Mouse (Mus musculus) testis, adult 2 months (tissue): ENCODE measurements at regions not wholly inside any gene's neighbourhood (a gene's known extent, or its start where the extent isn't known, plus 50 kb on each side); places are given as distances from the start of the nearest gene placed in this dataset.
"Not testable (repeated sequence)": the region's sequence is repeated elsewhere in the genome, so short reads cannot be mapped to it uniquely, and the experiment has no call there.

Experiments
- H3K27ac ChIP-seq: fragments of 200-500 bp; 2 replicates; pipeline ENCODE4 v1.5.1; 2012; ENCODE audit warnings: low read depth, low read length; ENCODE audit not compliant: control insufficient read depth, insufficient read depth
- H3K27me3 ChIP-seq: fragments of 200-500 bp; 2 replicates; pipeline ENCODE4 v1.6.1; 2012; ENCODE audit warnings: mild to moderate bottlenecking, low read length, moderate library complexity; ENCODE audit not compliant: control insufficient read depth, insufficient read depth
- H3K36me3 ChIP-seq: fragments of 200-500 bp; 2 replicates; pipeline ENCODE4 v1.6.1; 2012; ENCODE audit warnings: mild to moderate bottlenecking, low read length; ENCODE audit not compliant: control insufficient read depth, insufficient read depth
- H3K4me1 ChIP-seq: fragments of 200-500 bp; 2 replicates; pipeline ENCODE4 v1.6.1; 2012; ENCODE audit warnings: low read length; ENCODE audit not compliant: control insufficient read depth, insufficient read depth
- H3K4me3 ChIP-seq: fragments of 200-500 bp; 2 replicates; pipeline ENCODE4 v1.5.1; 2012; ENCODE audit warnings: low read depth, mild to moderate bottlenecking, low read length, moderate library complexity, mixed read lengths; ENCODE audit not compliant: control insufficient read depth
- CTCF ChIP-seq: fragments of 200-500 bp; IDR thresholded peaks from 2 replicates; pipeline ENCODE4 v1.5.1; 2012; ENCODE audit warnings: low read depth, mild to moderate bottlenecking, inconsistent platforms, low read length, moderate library complexity; ENCODE audit not compliant: control insufficient read depth, insufficient read depth, insufficient replicate concordance
- POLR2A ChIP-seq: fragments of 200-500 bp; IDR thresholded peaks from 2 replicates; pipeline ENCODE4 v1.6.1; 2012; ENCODE audit warnings: low read depth, mild to moderate bottlenecking, inconsistent platforms, low read length, moderate library complexity; ENCODE audit not compliant: control insufficient read depth

DNA sequence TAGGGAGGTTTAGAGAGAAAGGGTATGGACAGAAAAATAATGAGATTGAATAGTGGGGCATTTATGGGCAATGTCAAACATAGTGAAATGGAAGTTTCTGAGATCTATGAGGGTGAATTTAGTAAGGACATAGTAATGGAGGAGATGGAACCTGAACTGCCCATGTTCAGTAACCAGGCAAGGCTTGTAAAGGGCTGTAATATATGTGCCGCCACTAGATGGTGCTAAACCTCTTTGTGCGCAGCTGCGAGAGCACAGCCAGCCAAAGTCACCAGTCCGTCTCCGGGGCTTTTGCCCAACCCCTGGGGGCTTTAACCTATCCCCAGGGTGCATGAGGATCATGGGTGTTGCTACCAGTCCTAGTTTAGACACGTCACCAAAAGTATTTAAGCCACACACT lies 77.7 kb upstream of the Vmn2r25 start:
- not testable (repeated sequence) for H3K27ac ChIP-seq, H3K4me1 ChIP-seq, H3K4me3 ChIP-seq, H3K27me3 ChIP-seq, H3K36me3 ChIP-seq

DNA sequence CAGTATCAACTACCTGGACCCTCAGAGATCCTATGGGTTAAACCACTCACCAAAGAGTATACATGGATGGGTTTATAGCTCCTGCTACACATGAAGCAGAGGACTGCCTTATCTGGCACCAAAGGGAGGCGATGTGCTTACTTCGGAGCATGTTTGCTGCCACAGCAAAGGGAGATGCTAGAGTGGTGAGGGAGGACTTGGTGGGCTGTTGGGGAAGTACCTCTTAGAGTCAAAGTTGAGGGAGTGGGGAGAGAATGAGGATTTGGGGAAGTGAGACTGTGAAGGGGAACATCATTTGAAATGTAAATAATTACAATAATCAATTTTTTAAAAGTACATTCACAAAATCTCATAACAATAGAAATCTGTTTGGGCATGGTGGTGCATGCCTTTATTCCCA lies 84.7 kb upstream of the Vmn2r25 start:
- no peaks in the 10 kb centered on the region for H3K27me3 ChIP-seq
- TF ChIP-seq POLR2A: no peak
- no peak for TF ChIP-seq CTCF
- no peaks in the 10 kb centered on the region for H3K36me3 ChIP-seq
- no peak overlapping the region for H3K27ac ChIP-seq
- H3K4me1 ChIP-seq: no peaks in the 10 kb centered on the region
- no peak overlapping the region for H3K4me3 ChIP-seq

DNA sequence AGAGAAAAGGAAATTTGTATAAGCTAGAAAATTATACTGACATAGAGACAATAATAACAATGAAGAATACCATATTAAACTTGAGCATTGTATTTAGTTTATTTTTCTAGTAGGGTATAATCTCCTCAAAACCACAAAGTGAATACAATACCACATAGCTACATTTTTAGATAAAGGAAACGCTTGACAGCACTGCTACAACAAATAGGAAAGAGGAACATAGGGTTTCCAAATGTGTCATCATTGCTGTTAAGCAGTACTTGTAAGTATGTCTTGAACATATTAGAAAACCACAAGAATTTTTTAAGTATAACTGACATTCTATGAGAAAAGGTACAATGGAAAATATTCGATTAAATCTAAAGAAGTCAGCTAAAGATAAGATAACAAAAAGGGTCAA lies 63.0 kb upstream of the Vmn2r26 start:
- no peak overlapping the region for H3K27ac ChIP-seq
- H3K27me3 ChIP-seq: no peaks in the 10 kb centered on the region
- no peaks in the 10 kb centered on the region for H3K36me3 ChIP-seq
- H3K4me3 ChIP-seq: no peak overlapping the region
- H3K4me1 ChIP-seq: no peaks in the 10 kb centered on the region
- TF ChIP-seq CTCF (no peak), POLR2A (no peak)

DNA sequence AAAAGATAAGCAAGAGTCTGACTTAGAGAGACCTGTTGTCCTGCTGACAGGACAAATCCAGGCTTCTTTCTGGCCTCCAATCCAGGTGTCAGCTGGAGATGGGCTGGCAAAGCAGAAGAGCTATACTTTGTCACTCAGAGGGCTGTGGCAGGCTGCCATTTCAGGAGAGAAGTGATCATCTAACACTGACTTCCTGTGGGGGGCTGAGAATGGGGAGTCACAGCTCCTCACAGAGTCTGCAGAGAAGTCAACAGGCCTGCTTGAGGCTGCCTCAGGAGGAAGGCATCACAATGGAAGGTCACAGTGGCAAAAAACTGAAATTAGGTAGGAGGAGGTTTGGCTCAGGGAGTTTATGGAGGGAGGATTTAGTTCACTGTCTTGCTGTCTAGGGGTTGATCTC lies 53.2 kb upstream of the Vmn2r26 start:
- Histone ChIP-seq H3K27me3 (no peaks in the 10 kb centered on the region), H3K36me3 (no peaks in the 10 kb centered on the region), H3K27ac (no peak overlapping the region), H3K4me3 (peak overlapping the region; percentile 42; the same call in 1 of the 2 replicates), H3K4me1 (no peaks in the 10 kb centered on the region)
- TF ChIP-seq POLR2A (no peak), CTCF (no peak)
